Mouse (Mus musculus) lung, postnatal 0 days (tissue): Measurements from ENCODE around the gene Pi4ka.

Source experiments
- CTCF ChIP-seq: IDR thresholded peaks from 2 replicates; pipeline ENCODE4 v1.5.1; 2016; ENCODE audit warnings: antibody characterized with exemption, mild to moderate bottlenecking
- EP300 ChIP-seq: IDR thresholded peaks from 2 replicates; pipeline ENCODE4 v1.6.1; 2016; ENCODE audit warnings: antibody characterized with exemption, mild to moderate bottlenecking, control low read depth

GRCm38 (mm10) chr16:17252086-17252726, 153.9 kb downstream of the Pi4ka start:
- TF ChIP-seq CTCF (no peak), EP300 (no peak)
